Mouse (Mus musculus) spleen, adult 12 weeks (tissue): ENCODE data around the gene Ppie.
"Not testable (repeated sequence)": the region's sequence is repeated elsewhere in the genome, so short reads cannot be mapped to it uniquely, and the experiment has no call there.

Experiments
- DNase-seq: peaks from one replicate; pipeline ENCODE4 v3.0.0; 2022; ENCODE audit warnings: low spot score

Ppie gene

GRCm38 (mm10) chr4:123139513-123140154, at the start of gene Ppie:
Gene Ppie (minus strand): TSS chr4:123139951.
- peak; percentile 70 for DNase-seq

GRCm38 (mm10) chr4:123184816-123185215, 45.1 kb upstream of the Ppie start:
- DNase-seq = no peak

- DNase-seq = peak; percentile 18
These were observed 43.7 kb upstream of the Ppie start for GRCm38 (mm10) chr4:123183239-123184056.

GRCm38 (mm10) chr4:123182328-123183238, 42.8 kb upstream of the Ppie start, which contains the start of gene Hpcal4:
Gene Hpcal4 (plus strand): TSS chr4:123183227.
- DNase-seq = no peak

GRCm38 (mm10) chr4:123171811-123172210, 32.1 kb upstream of the Ppie start:
- no peak for DNase-seq

- no peak for DNase-seq
These were observed 24.4 kb upstream of the Ppie start for GRCm38 (mm10) chr4:123164157-123164556.

GRCm38 (mm10) chr4:123162305-123162917, 22.7 kb upstream of the Ppie start:
- DNase-seq = no peak

GRCm38 (mm10) chr4:123161251-123161650, 21.5 kb upstream of the Ppie start:
- DNase-seq = not testable (repeated sequence)

- DNase-seq = no peak
These were observed 20.8 kb upstream of the Ppie start for GRCm38 (mm10) chr4:123160571-123160970.

GRCm38 (mm10) chr4:123155840-123156239, 16.1 kb upstream of the Ppie start:
- no peak for DNase-seq

GRCm38 (mm10) chr4:123155427-123155826, 15.7 kb upstream of the Ppie start:
- DNase-seq = no peak

GRCm38 (mm10) chr4:123155004-123155403, 15.3 kb upstream of the Ppie start:
- DNase-seq = no peak

- no peak for DNase-seq
These were observed 13.2 kb upstream of the Ppie start for GRCm38 (mm10) chr4:123152976-123153375.

GRCm38 (mm10) chr4:123152003-123152402, 12.3 kb upstream of the Ppie start:
- DNase-seq = no peak

GRCm38 (mm10) chr4:123147446-123148150, 7.8 kb upstream of the Ppie start:
- DNase-seq = no peak

GRCm38 (mm10) chr4:123137551-123137950, 2.2 kb downstream of the Ppie start:
- DNase-seq = no peak

GRCm38 (mm10) chr4:123127051-123127450, 12.7 kb downstream of the Ppie start:
- DNase-seq = no peak

GRCm38 (mm10) chr4:123126626-123127025, 13.1 kb downstream of the Ppie start:
- DNase-seq = no peak

GRCm38 (mm10) chr4:123121286-123121685, 18.5 kb downstream of the Ppie start:
- no peak for DNase-seq

- DNase-seq = not testable (repeated sequence)
These were observed 23.1 kb downstream of the Ppie start for GRCm38 (mm10) chr4:123116640-123117039.

- no peak for DNase-seq
These were observed 23.7 kb downstream of the Ppie start, which contains the start of gene Oxct2b for GRCm38 (mm10) chr4:123116011-123116410. Gene Oxct2b (plus strand): TSS chr4:123116266.
